In genomic region chr10:122447275-122447674, GRCm38 (mm10) we compare ENCODE assay signal across 8 mouse cellular contexts. TPM values are rescaled to one million over a fixed set of nuclear protein-coding genes. Genes with fewer than 3 reads are reported as not detected.
DNase-seq lines count a peak whose midpoint lies in the region; ATAC-seq and TF ChIP-seq lines count a peak whose summit lies in the region.

No protein-coding gene starts in this region.

- peaks cover 34% of the 10 kb centered on the region for H3K27me3 ChIP-seq in forebrain, embryonic 13.5 days
- H3K27me3 ChIP-seq in kidney, adult 2 months (replicated peaks; ENCODE audit: control insufficient read depth, insufficient read depth, low read length) = no peaks in the 10 kb centered on the region
- peaks cover 42% of the 10 kb centered on the region for H3K27me3 ChIP-seq in limb, embryonic 12.5 days

- ATAC-seq in forebrain, embryonic 13.5 days = peak; percentile 69
- no peak for ATAC-seq in limb, embryonic 12.5 days (ENCODE audit: insufficient number of reproducible peaks, insufficient read depth, low FRiP score, low TSS enrichment, low read depth)

- H3K4me3 ChIP-seq in forebrain, embryonic 13.5 days = no peak overlapping the region
- no peak overlapping the region for H3K4me3 ChIP-seq in kidney, adult 2 months (ENCODE audit: insufficient read depth, low read depth, low read length)
- H3K4me3 ChIP-seq in limb, embryonic 12.5 days (replicated peaks) = no peak overlapping the region

- H3K27ac ChIP-seq in forebrain, embryonic 13.5 days = no peak overlapping the region
- H3K27ac ChIP-seq in kidney, adult 2 months (ENCODE audit: insufficient read depth, low read depth, low read length) = no peak overlapping the region
- no peak overlapping the region for H3K27ac ChIP-seq in limb, embryonic 12.5 days

- DNase-seq in heart, adult 8-10 months (ENCODE audit: low spot score) = peak; percentile 68
- no peak for DNase-seq in heart, adult 11 months
- DNase-seq in brain, adult 2 months (ENCODE audit: low read depth, low spot score) = peak; percentile 89
- DNase-seq in kidney, adult 2 months = peak; percentile 75
- DNase-seq in natural killer cell, adult 2 months (ENCODE audit: low spot score in 2 of 2) = peak; percentile 9 to 29
- DNase-seq in testis, postnatal 14 days (ENCODE audit: low spot score) = peak; percentile 55

- H3K36me3 ChIP-seq in forebrain, embryonic 13.5 days (ENCODE audit: poor library complexity, severe bottlenecking) = no peaks in the 10 kb centered on the region
- H3K36me3 ChIP-seq in kidney, adult 2 months (ENCODE audit: control insufficient read depth, insufficient read depth, low read length) = no peaks in the 10 kb centered on the region
- no peaks in the 10 kb centered on the region for H3K36me3 ChIP-seq in limb, embryonic 12.5 days

- TF ChIP-seq POLR2A in kidney, adult 2 months (IDR thresholded peaks at IDR 0.05; ENCODE audit: low read depth, low read length) = no peak

- peak; percentile 68 for TF ChIP-seq CTCF in kidney, adult 2 months (conservative IDR thresholded peaks at IDR 0.05; ENCODE audit: insufficient read depth, insufficient read length, low read depth, low read length)

- H3K4me2 ChIP-seq in forebrain, embryonic 13.5 days = no peak overlapping the region
- peak overlapping the region; percentile 10; the same call in 1 of the 2 replicates for H3K4me2 ChIP-seq in limb, embryonic 12.5 days

- 29% methylated on average over 8 of the region's 10 CpGs for WGBS in forebrain, embryonic 13.5 days
- 17% methylated on average over 10 of the region's 10 CpGs for WGBS in kidney, adult 2 months
- 28% methylated on average over 7 of the region's 10 CpGs for WGBS in limb, embryonic 12.5 days

- no peak overlapping the region for H3K9ac ChIP-seq in forebrain, embryonic 13.5 days
- no peak overlapping the region for H3K9ac ChIP-seq in limb, embryonic 12.5 days (replicated peaks)

- H3K4me1 ChIP-seq in forebrain, embryonic 13.5 days = peaks cover 19% of the 10 kb centered on the region
- H3K4me1 ChIP-seq in kidney, adult 2 months (ENCODE audit: control insufficient read depth, insufficient read depth, low read length) = no peaks in the 10 kb centered on the region
- H3K4me1 ChIP-seq in limb, embryonic 12.5 days (replicated peaks) = peaks cover 17% of the 10 kb centered on the region; the same call in 1 of the 2 replicates

- H3K9me3 ChIP-seq in forebrain, embryonic 13.5 days (replicated peaks) = no peaks in the 10 kb centered on the region
- H3K9me3 ChIP-seq in limb, embryonic 12.5 days = no peaks in the 10 kb centered on the region

RNA-seq across cellular contexts. Expression of gene Avpr1a, which starts 1.0 kb away (rescaled TPM):
- total RNA-seq in heart, adult 8-10 months (2022) = 1 to 10 TPM in 2 of 4 experiments, under 1 TPM in 2; 0.57 to 1.3 (median 0.85) TPM
- polyA plus RNA-seq in forebrain, embryonic 13.5 days (2015; fragmentation: Nextera tagmentation; extraction: Ambion mirVana) = 0.26 and 0.57 TPM in 2 replicates
- polyA plus RNA-seq in kidney, adult 2 months (2012; rRNA removed) = 10.5 and 11.7 TPM in 2 replicates
- polyA plus RNA-seq in limb, embryonic 12.5 days (2016; fragmentation: Nextera tagmentation; extraction: Ambion mirVana) = 1.5 and 1.6 TPM in 2 replicates
